8 mouse cellular contexts compared by ENCODE assay signal in the genomic region with DNA sequence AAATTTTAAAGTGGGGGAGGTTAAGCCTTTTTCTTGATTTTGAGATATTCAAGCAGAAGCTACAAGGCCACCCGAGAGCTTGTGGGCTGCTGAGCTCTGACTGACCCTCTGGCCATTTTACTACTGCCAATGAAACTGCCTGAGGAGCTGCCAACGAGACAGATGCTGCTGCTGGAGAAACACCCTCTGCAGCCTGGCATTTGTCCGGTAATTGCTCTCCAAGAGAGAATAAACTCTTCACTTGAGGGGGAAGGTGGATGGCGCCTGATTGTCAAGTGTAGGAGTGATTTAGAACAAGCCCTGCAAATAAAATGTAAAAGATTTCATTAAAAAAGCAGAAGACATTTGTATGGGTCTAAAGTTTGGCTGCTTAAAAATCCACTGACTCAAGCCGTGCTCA.
DNase-seq lines count a peak whose midpoint lies in the region; TF ChIP-seq lines count a peak whose summit lies in the region.
"Had no signal": no experiment of that assay in that cellular context is flagged by ENCODE, and none has a peak within 500 bp of the region (broad histone marks: within the 10 kb centered on the region; RNA-seq: fewer than 3 reads in every experiment).

No protein-coding gene starts in this region.

- peaks cover 61% of the 10 kb centered on the region for H3K4me1 ChIP-seq in cerebellum, adult 2 months (ENCODE audit: control insufficient read depth, insufficient read depth, low read length)

- no peak for TF ChIP-seq CTCF in cerebellum, adult 2 months (IDR thresholded peaks at IDR 0.05; ENCODE audit: borderline replicate concordance, insufficient read depth, low read depth, low read length)
- no peak for TF ChIP-seq CTCF in layer of hippocampus, adult 2 months (conservative IDR thresholded peaks at IDR 0.05)

- H3K4me3 ChIP-seq in cerebellum, adult 2 months (replicated peaks; ENCODE audit: insufficient read depth, low read depth, low read length), result no peak overlapping the region
- no peak overlapping the region for H3K4me3 ChIP-seq in layer of hippocampus, adult 2 months
- H3K4me3 ChIP-seq: kidney, embryonic 15.5 days had no signal

- 11% methylated on average over 5 of the region's 5 CpGs for WGBS in cerebellum, adult 2 months

- peak overlapping the region; percentile 91 for H3K27ac ChIP-seq in cerebellum, adult 2 months (ENCODE audit: insufficient read depth, low read length)
- peak overlapping the region; percentile 72 for H3K27ac ChIP-seq in layer of hippocampus, adult 2 months
- H3K27ac ChIP-seq: kidney, embryonic 15.5 days had no signal

- no peaks in the 10 kb centered on the region for H3K27me3 ChIP-seq in cerebellum, adult 2 months (ENCODE audit: control insufficient read depth, insufficient read depth, low read length)
- H3K27me3 ChIP-seq: kidney, embryonic 15.5 days had no signal

- peak; percentile 65 for DNase-seq in layer of hippocampus, adult 11-12 months (ENCODE audit: low spot score)
- no peak for DNase-seq in layer of hippocampus, adult 9-10 months (ENCODE audit: low spot score)
- peak; percentile 78 to 88 for DNase-seq in cerebellum, adult 2 months
- peak; percentile 52 to 68 for DNase-seq in layer of hippocampus, adult 2 months (ENCODE audit: low spot score in 2 of 2)
- DNase-seq in right cerebral cortex, postnatal 10 days (ENCODE audit: low spot score in 2 of 2), result peak; percentile 70 to 73
- no peak for DNase-seq in spleen, postnatal 10 days (ENCODE audit: low spot score in 2 of 2)
- DNase-seq in kidney, adult 9 months, result no peak

- TF ChIP-seq POLR2A in cerebellum, adult 2 months (IDR thresholded peaks at IDR 0.05; ENCODE audit: borderline replicate concordance, insufficient read depth, low read length), result no peak

Comparison
In these comparisons a context has a peak if more than half of its experiments do, and no peak if none do; other contexts are left out.
1. DNase-seq: peak in layer of hippocampus, adult 11-12 months (single experiment), cerebellum, adult 2 months (2 of 2), layer of hippocampus, adult 2 months (2 of 2) and right cerebral cortex, postnatal 10 days (2 of 2); none in layer of hippocampus, adult 9-10 months (single experiment), spleen, postnatal 10 days (0 of 2) and kidney, adult 9 months (single experiment).